Mouse (Mus musculus) CH12.LX (cell line): ENCODE data around the gene D16Ertd472e. TPM values are rescaled to one million over a fixed set of nuclear protein-coding genes. Genes with fewer than 3 reads are reported as not detected.

ENCODE experiments used
- DNase-seq: peaks from one replicate; pipeline ENCODE4 v3.0.0-alpha.2; 2013; ENCODE audit errors: extremely low read depth
- H3K27ac ChIP-seq: 2 replicates; pipeline ENCODE4 v1.5.1; 2012; ENCODE audit warnings: low read depth, mild to moderate bottlenecking, control low read depth, moderate library complexity; ENCODE audit not compliant: insufficient read depth
- H3K27me3 ChIP-seq: replicated peaks from 2 replicates; pipeline ENCODE3; 2012; ENCODE audit warnings: inconsistent platforms
- H3K36me3 ChIP-seq, 2 experiments: replicated peaks in 1 of 2; 2 replicates each; pipeline versions ENCODE3 to v1.6.1; 2012; ENCODE audit warnings: inconsistent platforms in 1 of 2, low read length in 1 of 2, mild to moderate bottlenecking in 1 of 2, mixed read lengths in 1 of 2, moderate library complexity in 1 of 2; ENCODE audit not compliant: control insufficient read depth in 1 of 2, insufficient read depth in 1 of 2
- H3K4me1 ChIP-seq, 2 experiments: 2 replicates each; pipeline ENCODE4 v1.6.1; 2012; ENCODE audit warnings: inconsistent platforms in 1 of 2, moderate library complexity in 1 of 2; ENCODE audit not compliant: insufficient read depth in 2 of 2, control insufficient read depth in 1 of 2
- H3K4me2 ChIP-seq: 2 replicates; pipeline ENCODE4 v1.6.1; 2012; ENCODE audit warnings: low read depth, mild to moderate bottlenecking, control low read depth; ENCODE audit not compliant: poor library complexity, insufficient read depth, severe bottlenecking
- H3K4me3 ChIP-seq, 3 experiments: fragments of 150-350 bp in 1 of 3; sonication (generic) in 1 of 3; replicated peaks in 1 of 3; 2 replicates each; pipeline versions ENCODE3 to v1.5.1; 2011 to 2012; ENCODE audit warnings: low read depth in 2 of 3, low read length in 2 of 3, mild to moderate bottlenecking in 2 of 3, moderate library complexity in 2 of 3, control low read depth in 1 of 3, improper control_type of control experiment in 1 of 3, inconsistent platforms in 1 of 3, mixed read lengths in 1 of 3; ENCODE audit not compliant: poor library complexity in 1 of 3
- H3K79me2 ChIP-seq: replicated peaks from 2 replicates; pipeline ENCODE4 v1.6.1; 2012; ENCODE audit warnings: mild to moderate bottlenecking, moderate library complexity; ENCODE audit not compliant: control insufficient read depth, poor library complexity, insufficient read depth, severe bottlenecking; ENCODE audit errors: extremely low read depth
- H3K9ac ChIP-seq: 2 replicates; pipeline ENCODE4 v1.6.1; 2012; ENCODE audit warnings: low read depth, mild to moderate bottlenecking, control low read depth, moderate library complexity; ENCODE audit not compliant: insufficient read depth
- H3K9me3 ChIP-seq: replicated peaks from 2 replicates; pipeline ENCODE3; 2012; ENCODE audit warnings: low read length, inconsistent platforms, mixed read lengths
- CHD1 ChIP-seq: IDR thresholded peaks from 2 replicates; pipeline ENCODE4 v1.6.1; 2012; ENCODE audit warnings: low read depth, low read length, improper control_type of control experiment, inconsistent platforms
- E2F4 ChIP-seq: IDR thresholded peaks from 2 replicates; pipeline ENCODE4 v1.6.1; 2011; ENCODE audit warnings: low read depth, low read length, improper control_type of control experiment; ENCODE audit not compliant: insufficient replicate concordance
- ELF1 ChIP-seq: IDR thresholded peaks from 2 replicates; pipeline ENCODE4 v1.6.1; 2014; ENCODE audit warnings: low read depth, mild to moderate bottlenecking, inconsistent platforms, low read length, improper control_type of control experiment
- ETS1 ChIP-seq: conservative IDR thresholded peaks from 2 replicates; pipeline ENCODE4 v1.6.1; 2012; ENCODE audit warnings: low read depth, mild to moderate bottlenecking, inconsistent platforms, low read length, improper control_type of control experiment, moderate library complexity
- GABPA ChIP-seq: IDR thresholded peaks from 2 replicates; pipeline ENCODE4 v1.6.1; 2012; ENCODE audit warnings: low read depth, low read length, improper control_type of control experiment, inconsistent platforms; ENCODE audit not compliant: insufficient replicate concordance
- HCFC1 ChIP-seq: IDR thresholded peaks from 2 replicates; pipeline ENCODE4 v1.6.1; 2012; ENCODE audit warnings: low read depth, mild to moderate bottlenecking, inconsistent platforms, low read length, improper control_type of control experiment
- IRF4 ChIP-seq: IDR thresholded peaks from 2 replicates; pipeline ENCODE4 v1.6.1; 2014; ENCODE audit warnings: low read depth, mild to moderate bottlenecking, inconsistent platforms, low read length, improper control_type of control experiment
- MAFK ChIP-seq: IDR thresholded peaks from 2 replicates; pipeline ENCODE4 v1.6.1; 2011; ENCODE audit warnings: low read length, improper control_type of control experiment; ENCODE audit not compliant: insufficient replicate concordance
- MAX ChIP-seq: IDR thresholded peaks from 2 replicates; pipeline ENCODE4 v1.6.1; 2011; ENCODE audit warnings: low read length, improper control_type of control experiment
- MAZ ChIP-seq: IDR thresholded peaks from 2 replicates; pipeline ENCODE4 v1.6.1; 2012; ENCODE audit warnings: low read depth, mild to moderate bottlenecking, inconsistent platforms, low read length, improper control_type of control experiment, moderate library complexity
- MEF2A ChIP-seq: IDR thresholded peaks from 2 replicates; pipeline ENCODE4 v1.6.1; 2014; ENCODE audit warnings: low read depth, mild to moderate bottlenecking, inconsistent platforms, low read length, improper control_type of control experiment, borderline replicate concordance
- MXI1 ChIP-seq: IDR thresholded peaks from 2 replicates; pipeline ENCODE4 v1.6.1; 2011; ENCODE audit warnings: mild to moderate bottlenecking, low read depth, low read length, improper control_type of control experiment
- POLR2A ChIP-seq: IDR thresholded peaks from 2 replicates; pipeline ENCODE4 v1.6.1; 2011; ENCODE audit warnings: low read depth, mild to moderate bottlenecking, improper control_type of control experiment, low read length
- POLR2AphosphoS2 ChIP-seq: IDR thresholded peaks from 2 replicates; pipeline ENCODE4 v1.6.1; 2011; ENCODE audit warnings: low read depth, low read length, improper control_type of control experiment
- RAD21 ChIP-seq: IDR thresholded peaks from 2 replicates; pipeline ENCODE4 v1.6.1; 2011; ENCODE audit warnings: low read depth, mild to moderate bottlenecking, low read length, improper control_type of control experiment, moderate library complexity
- SIN3A ChIP-seq: IDR thresholded peaks from 2 replicates; pipeline ENCODE4 v1.6.1; 2012; ENCODE audit warnings: low read length, improper control_type of control experiment, inconsistent platforms
- SMC3 ChIP-seq: IDR thresholded peaks from 2 replicates; pipeline ENCODE4 v1.6.1; 2011; ENCODE audit warnings: low read depth, low read length, improper control_type of control experiment
- TCF12 ChIP-seq: IDR thresholded peaks from 2 replicates; pipeline ENCODE4 v1.6.1; 2014; ENCODE audit warnings: low read depth, mild to moderate bottlenecking, inconsistent platforms, low read length, improper control_type of control experiment
- UBTF ChIP-seq: IDR thresholded peaks from 2 replicates; pipeline ENCODE4 v1.6.1; 2012; ENCODE audit warnings: low read depth, mild to moderate bottlenecking, inconsistent platforms, low read length, improper control_type of control experiment, moderate library complexity
- ZMIZ1 ChIP-seq: IDR thresholded peaks from 2 replicates; pipeline ENCODE4 v1.6.1; 2012; ENCODE audit warnings: low read depth, mild to moderate bottlenecking, inconsistent platforms, low read length, improper control_type of control experiment
- ZNF384 ChIP-seq: IDR thresholded peaks from 2 replicates; pipeline ENCODE4 v1.6.1; 2012; ENCODE audit warnings: low read depth, low read length, improper control_type of control experiment, inconsistent platforms
- dilution Hi-C: fragments of 300-500 bp; cut with MboI; formaldehyde crosslinking; loops from 2 replicates; pipeline ENCODE4 v1.14.3; 2020; ENCODE audit warnings: low sequenced_read_pairs; ENCODE audit not compliant: extremely low pct_unique_long_range_greater_than_20kb, extremely low pct_ligation_motif_present
- in situ Hi-C: fragments of 300-500 bp; cut with MboI; formaldehyde crosslinking; loops from 3 replicates; pipeline ENCODE4 v1.14.3; 2019; ENCODE audit warnings: low sequenced_read_pairs, low pct_ligation_motif_present, low pct_unique_long_range_greater_than_20kb, mixed read lengths
- polyA plus RNA-seq: library from polyadenylated mRNA; unstranded; fragments of >175 nt; gene quantifications from 2 replicates; pipeline ENCODE4 v1.2.1, GENCODE M21; 2012; ENCODE audit warnings: low read depth; ENCODE audit not compliant: insufficient read length
- total RNA-seq, 2 experiments: library from RNA; depleted of rRNA; stranded (reverse); fragments of 300-350 nt in 1 of 2; fragments of >200 nt in 1 of 2; gene quantifications; 2 replicates each; pipeline ENCODE4 v1.2.3; 2012 to 2014

The D16Ertd472e gene
- total and polyA plus RNA-seq, 3 experiments = 40.6 to 77.5 (median 65.4) TPM

DNA sequence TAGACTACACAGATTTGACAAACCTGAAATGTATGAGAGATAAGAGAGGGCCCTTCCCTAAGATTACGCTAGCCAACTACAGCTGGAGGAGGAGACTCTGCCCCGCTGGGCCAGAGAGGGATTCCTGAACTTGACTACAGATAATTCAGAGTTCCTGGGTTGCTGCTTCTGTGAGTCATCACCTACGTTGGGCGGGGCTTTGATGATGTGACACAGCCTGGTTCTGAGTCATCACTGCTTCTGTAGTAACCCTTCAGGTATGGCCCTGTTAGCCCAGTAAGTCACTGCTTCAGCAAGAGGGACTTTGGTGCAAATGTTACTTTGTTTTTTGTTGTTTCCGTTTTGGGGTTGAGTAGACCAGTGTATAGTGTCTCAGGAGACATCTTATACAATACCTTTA is 42.9 kb upstream of the D16Ertd472e start (continued):
- TF ChIP-seq POLR2A (0 out of 2 replicates have a peak, but pooled peaks have one; percentile 32), TCF12 (no peak), ELF1 (peak; percentile 30; the same call in 1 of the 2 replicates), ZNF384 (no peak), CHD1 (no peak), RAD21 (no peak), SMC3 (no peak), SIN3A (no peak), POLR2AphosphoS2 (no peak), IRF4 (peak; percentile 66), ETS1 (peak; percentile 47; the same call in 1 of the 2 replicates), MXI1 (no peak), MAX (no peak), E2F4 (no peak), MEF2A (no peak)

DNA sequence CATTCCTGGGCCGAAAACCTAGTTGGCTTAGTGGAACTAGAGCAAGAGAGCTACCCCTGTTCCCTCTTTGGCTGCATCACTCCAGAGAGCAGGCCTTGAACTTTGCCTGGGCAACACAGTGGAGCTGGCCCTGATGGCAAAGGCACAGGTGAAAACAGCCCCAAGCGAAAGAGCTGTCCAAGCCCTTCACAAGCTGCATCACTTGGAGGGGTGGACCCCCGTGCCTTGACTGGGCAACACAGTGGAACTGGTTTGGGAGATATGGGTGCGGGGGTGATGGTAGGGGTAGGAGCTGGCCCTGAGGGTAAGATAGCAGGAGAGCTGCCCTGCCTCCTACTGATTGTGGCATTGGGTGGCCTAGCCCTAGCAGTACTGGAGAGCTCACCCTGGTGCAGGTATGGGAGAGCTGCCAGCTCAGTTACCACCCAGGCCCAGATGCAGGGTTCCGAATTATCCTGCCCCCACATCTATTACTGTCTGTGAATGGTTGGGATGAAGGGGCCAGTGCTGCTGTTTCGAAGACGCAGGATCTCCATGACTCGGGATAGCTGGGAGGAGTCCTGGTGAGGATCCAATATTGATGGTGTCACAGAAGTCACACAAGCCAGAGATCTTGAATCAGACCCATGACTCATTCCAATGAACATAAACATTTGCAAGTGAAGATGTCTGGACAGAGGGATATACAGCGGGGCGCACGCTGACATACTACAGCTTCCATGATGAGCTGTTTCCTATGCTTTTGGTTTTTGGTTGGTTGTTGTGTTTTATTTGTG is 41.4 kb upstream of the D16Ertd472e start:
- no peak overlapping the region for H3K9ac ChIP-seq
- in situ Hi-C loops = no loop called here
- TF ChIP-seq MAZ = no peak
- TF ChIP-seq HCFC1 = no peak
- no peak for TF ChIP-seq SMC3
- TF ChIP-seq TCF12 = no peak
- no peak for TF ChIP-seq POLR2AphosphoS2
- TF ChIP-seq ETS1 = no peak
- TF ChIP-seq MAX = no peak
- TF ChIP-seq MXI1 = no peak
- no peak for TF ChIP-seq GABPA
- no peak for TF ChIP-seq ZMIZ1
- no peak for TF ChIP-seq ELF1
- TF ChIP-seq MEF2A = no peak
- TF ChIP-seq SIN3A = no peak
- no peak for TF ChIP-seq UBTF
- no peak for TF ChIP-seq MAFK
- no peaks in the 10 kb centered on the region for H3K79me2 ChIP-seq
- no peaks in the 10 kb centered on the region for H3K27me3 ChIP-seq
- no peak for DNase-seq
- H3K4me2 ChIP-seq = no peak overlapping the region
- H3K36me3 ChIP-seq = no peaks in the 10 kb centered on the region
- no peak overlapping the region for H3K27ac ChIP-seq
- H3K4me1 ChIP-seq = peaks cover 0 to 10% of the 10 kb centered on the region in 2 experiments; a peak in 2 of 4 replicates
- H3K9me3 ChIP-seq = no peaks in the 10 kb centered on the region
- dilution Hi-C loops = no loop called here
- H3K4me3 ChIP-seq = no peak overlapping the region
